Mouse (Mus musculus): ENCODE data around the gene Trmo. TPM values are rescaled to one million over a fixed set of nuclear protein-coding genes. Genes with fewer than 3 reads are reported as not detected.

Trmo gene
- total and polyA plus RNA-seq, 3 experiments: 3.5 to 4.1 TPM; not detected in 1

- TF ChIP-seq RCOR1 (IDR thresholded peaks at IDR 0.05; ENCODE audit: low read depth, low read length) (no peak), SMC3 (IDR thresholded peaks at IDR 0.05; ENCODE audit: low read depth, low read length) (peak; percentile 77), RAD21 (IDR thresholded peaks at IDR 0.05; ENCODE audit: low read depth, low read length) (peak; percentile 58), NELFE (IDR thresholded peaks at IDR 0.05; ENCODE audit: low read depth, low read length) (no peak), POLR2AphosphoS2 (IDR thresholded peaks at IDR 0.05; ENCODE audit: low read length) (no peak), KAT2A (conservative IDR thresholded peaks at IDR 0.05; ENCODE audit: low read depth, low read length) (no peak), ZC3H11A (IDR thresholded peaks at IDR 0.05; ENCODE audit: low read depth, low read length) (peak; percentile 53), CTCF (IDR thresholded peaks at IDR 0.05 in 2 of 3, conservative IDR thresholded peaks at IDR 0.05 in 1 of 3; ENCODE audit: control insufficient read depth in 1 of 3, insufficient read depth in 1 of 3, low read depth in 2 of 3, low read length in 3 of 3, poor library complexity in 1 of 3, severe bottlenecking in 1 of 3) (peak; percentile 83 to 91 (median 85))
- Histone ChIP-seq H3K79me2 (ENCODE audit: control insufficient read depth, insufficient read depth, low read length, poor library complexity) (no peaks in the 10 kb centered on the region), H3K9me3 (replicated peaks; ENCODE audit: insufficient read depth, low read length) (no peaks in the 10 kb centered on the region), H3K9ac (ENCODE audit: control insufficient read depth, low read depth, low read length, poor library complexity, severe bottlenecking) (no peak overlapping the region), H3K4me1 (ENCODE audit: control insufficient read depth in 1 of 2, insufficient read depth in 2 of 2, low read length in 2 of 2) (no peaks in the 10 kb centered on the region), H3K36me3 (ENCODE audit: control insufficient read depth in 1 of 2, insufficient read depth in 2 of 2, low read length in 2 of 2) (no peaks in the 10 kb centered on the region), H3K4me3 (ENCODE audit: control insufficient read depth in 1 of 2, insufficient read depth in 1 of 2, low read depth in 2 of 2, low read length in 2 of 2) (no peak overlapping the region), H3K27ac (ENCODE audit: control insufficient read depth, low read depth, low read length) (no peak overlapping the region), H3K27me3 (ENCODE audit: control insufficient read depth in 1 of 2, insufficient read depth in 2 of 2, low read length in 2 of 2) (peaks cover 0 to 6% of the 10 kb centered on the region in 2 experiments; a peak in 3 of 4 replicates)
- peak; percentile 71 for DNase-seq (ENCODE audit: low read depth, low spot score)
These were observed 32.7 kb downstream of the Trmo start for GRCm38 (mm10) chr4:46356351-46357133.

DNA sequence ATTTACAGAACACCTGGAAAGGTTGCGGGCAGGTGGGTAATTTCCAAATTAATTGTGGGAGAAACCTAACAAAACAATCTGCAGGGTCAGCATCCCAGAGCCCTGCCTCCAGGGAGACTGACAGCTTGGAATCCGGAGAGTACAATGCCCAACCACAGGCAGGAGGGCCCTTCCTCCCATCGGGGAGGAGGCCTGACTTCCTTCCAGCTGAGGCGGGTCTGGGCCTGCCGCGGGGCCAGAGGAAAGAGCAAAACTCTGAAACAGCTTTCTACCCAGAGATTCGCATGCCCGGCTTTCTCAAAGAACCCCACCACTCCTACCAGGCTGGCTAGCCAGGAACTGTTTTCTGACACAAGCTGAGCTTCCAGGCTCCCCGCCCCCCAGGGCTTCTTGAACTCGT, 36.2 kb downstream of the Trmo start:
- Histone ChIP-seq H3K9me3 (replicated peaks; ENCODE audit: insufficient read depth, low read length) (no peaks in the 10 kb centered on the region), H3K4me3 (ENCODE audit: control insufficient read depth in 1 of 2, insufficient read depth in 1 of 2, low read depth in 2 of 2, low read length in 2 of 2) (no peak overlapping the region), H3K27ac (ENCODE audit: control insufficient read depth, low read depth, low read length) (no peak overlapping the region), H3K36me3 (ENCODE audit: control insufficient read depth in 1 of 2, insufficient read depth in 2 of 2, low read length in 2 of 2) (no peaks in the 10 kb centered on the region), H3K4me1 (ENCODE audit: control insufficient read depth in 1 of 2, insufficient read depth in 2 of 2, low read length in 2 of 2) (no peaks in the 10 kb centered on the region), H3K9ac (ENCODE audit: control insufficient read depth, low read depth, low read length, poor library complexity, severe bottlenecking) (no peak overlapping the region), H3K27me3 (ENCODE audit: control insufficient read depth in 1 of 2, insufficient read depth in 2 of 2, low read length in 2 of 2) (peaks cover 0 to 18% of the 10 kb centered on the region in 2 experiments), H3K79me2 (ENCODE audit: control insufficient read depth, insufficient read depth, low read length, poor library complexity) (no peaks in the 10 kb centered on the region)
- no peak for DNase-seq (ENCODE audit: low read depth, low spot score)
- TF ChIP-seq JUND (IDR thresholded peaks at IDR 0.05; ENCODE audit: low read depth, low read length): no peak
- TF ChIP-seq RAD21 (IDR thresholded peaks at IDR 0.05; ENCODE audit: low read depth, low read length): no peak
- no peak for TF ChIP-seq EP300 (IDR thresholded peaks at IDR 0.05; ENCODE audit: low read depth in 1 of 2, low read length in 2 of 2)
- no peak for TF ChIP-seq ZNF384 (IDR thresholded peaks at IDR 0.05; ENCODE audit: low read depth, low read length)
- no peak for TF ChIP-seq ELF1 (IDR thresholded peaks at IDR 0.05; ENCODE audit: low read depth, low read length)

DNA sequence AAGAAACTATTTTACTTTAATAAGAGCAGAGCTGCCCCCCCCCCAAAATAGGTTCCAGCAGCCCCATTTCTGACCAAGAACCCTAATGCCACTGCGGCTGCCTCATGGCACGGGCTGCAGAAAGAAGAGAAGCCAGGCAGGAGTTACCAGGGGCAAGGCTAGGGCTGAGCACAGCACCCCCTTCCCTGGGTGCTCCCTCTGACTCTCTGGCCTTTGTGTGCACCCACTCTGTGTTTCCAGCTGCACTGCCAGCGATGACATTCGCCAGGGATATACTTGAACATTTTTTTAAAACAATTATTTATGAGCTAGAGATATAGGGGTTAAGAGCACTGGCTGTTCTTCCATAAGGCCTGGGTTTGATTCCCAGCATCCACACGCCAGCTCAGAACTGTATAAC, 39.7 kb downstream of the Trmo start:
- Histone ChIP-seq H3K27me3 (ENCODE audit: control insufficient read depth in 1 of 2, insufficient read depth in 2 of 2, low read length in 2 of 2) (peaks cover 0 to 22% of the 10 kb centered on the region in 2 experiments), H3K4me1 (ENCODE audit: control insufficient read depth in 1 of 2, insufficient read depth in 2 of 2, low read length in 2 of 2) (no peaks in the 10 kb centered on the region), H3K9me3 (replicated peaks; ENCODE audit: insufficient read depth, low read length) (no peaks in the 10 kb centered on the region), H3K79me2 (ENCODE audit: control insufficient read depth, insufficient read depth, low read length, poor library complexity) (no peaks in the 10 kb centered on the region), H3K27ac (ENCODE audit: control insufficient read depth, low read depth, low read length) (no peak overlapping the region), H3K4me3 (ENCODE audit: control insufficient read depth in 1 of 2, insufficient read depth in 1 of 2, low read depth in 2 of 2, low read length in 2 of 2) (no peak overlapping the region), H3K9ac (ENCODE audit: control insufficient read depth, low read depth, low read length, poor library complexity, severe bottlenecking) (no peak overlapping the region), H3K36me3 (ENCODE audit: control insufficient read depth in 1 of 2, insufficient read depth in 2 of 2, low read length in 2 of 2) (no peaks in the 10 kb centered on the region)
- DNase-seq (ENCODE audit: low read depth, low spot score): no peak
- TF ChIP-seq ETS1 (IDR thresholded peaks at IDR 0.05; ENCODE audit: low read depth, low read length): no peak
- TF ChIP-seq EP300 (IDR thresholded peaks at IDR 0.05; ENCODE audit: low read depth in 1 of 2, low read length in 2 of 2): no peak
- no peak for TF ChIP-seq MEF2A (IDR thresholded peaks at IDR 0.05; ENCODE audit: extremely low read depth, insufficient replicate concordance, low read depth, low read length, poor library complexity, severe bottlenecking)
- no peak for TF ChIP-seq CTCF (IDR thresholded peaks at IDR 0.05 in 2 of 3, conservative IDR thresholded peaks at IDR 0.05 in 1 of 3; ENCODE audit: control insufficient read depth in 1 of 3, insufficient read depth in 1 of 3, low read depth in 2 of 3, low read length in 3 of 3, poor library complexity in 1 of 3, severe bottlenecking in 1 of 3)
- TF ChIP-seq TAL1 (IDR thresholded peaks at IDR 0.05; ENCODE audit: low read length): no peak
- no peak for TF ChIP-seq ZMIZ1 (IDR thresholded peaks at IDR 0.05; ENCODE audit: low read depth, low read length)
